Mouse (Mus musculus): ENCODE measurements around the gene Fbxl19. TPM values are rescaled to one million over a fixed set of nuclear protein-coding genes. Genes with fewer than 3 reads are reported as not detected.

The Fbxl19 gene
- polyA plus RNA-seq (2014; fragmentation: Nextera tagmentation; extraction: Ambion mirVana): 6.2 and 10.7 TPM in 2 replicates

- WGBS: 1% methylated on average over 26 of the region's 26 CpGs
- H3K4me3 ChIP-seq (ENCODE audit: low read depth, low read length): peak within 1 kb of the TSS; percentile 93
These were observed at the start of gene Fbxl19 for GRCm38 (mm10) chr7:127744366-127745045. TSS of gene Fbxl19 (plus strand) at chr7:127744543.

GRCm38 (mm10) chr7:127698986-127699385, 45.4 kb upstream of the Fbxl19 start:
- no peak overlapping the region for H3K27ac ChIP-seq (ENCODE audit: low read depth, low read length)
- WGBS: 88% methylated on average over 6 of the region's 6 CpGs

More at GRCm38 (mm10) chr7:127744366-127745045, at the start of gene Fbxl19:
- Histone ChIP-seq H3K9me3 (ENCODE audit: control insufficient read depth, low read length) (no peaks in the 10 kb centered on the region), H3K27ac (ENCODE audit: low read depth, low read length) (peak within 1 kb of the TSS; percentile 90; the same call in 1 of the 2 replicates), H3K4me2 (replicated peaks; ENCODE audit: low read depth, low read length) (peak within 1 kb of the TSS; percentile 90), H3K27me3 (ENCODE audit: control insufficient read depth, insufficient read depth, low read length) (no peaks in the 10 kb centered on the region), H3K4me1 (replicated peaks; ENCODE audit: control insufficient read depth, insufficient read depth, low read length) (no peaks in the 10 kb centered on the region; the same call in 1 of the 2 replicates), H3K9ac (ENCODE audit: low read depth, low read length) (peak within 1 kb of the TSS; percentile 60), H3K36me3 (ENCODE audit: control insufficient read depth, insufficient read depth, low read length) (no peaks in the 10 kb centered on the region)
- peak; percentile 80 for DNase-seq (ENCODE audit: low spot score)
- no peak for ATAC-seq (ENCODE audit: low FRiP score)

GRCm38 (mm10) chr7:127700712-127701331, 43.5 kb upstream of the Fbxl19 start:
- no peak for ATAC-seq (ENCODE audit: low FRiP score)
- DNase-seq (ENCODE audit: low spot score): no peak
- Histone ChIP-seq H3K27ac (ENCODE audit: low read depth, low read length) (no peak overlapping the region), H3K4me3 (ENCODE audit: low read depth, low read length) (no peak overlapping the region), H3K9me3 (ENCODE audit: control insufficient read depth, low read length) (no peaks in the 10 kb centered on the region), H3K4me2 (replicated peaks; ENCODE audit: low read depth, low read length) (no peak overlapping the region), H3K4me1 (replicated peaks; ENCODE audit: control insufficient read depth, insufficient read depth, low read length) (no peaks in the 10 kb centered on the region), H3K36me3 (ENCODE audit: control insufficient read depth, insufficient read depth, low read length) (0 out of 2 replicates have a peak, but pooled peaks cover 2% of the 10 kb centered on the region), H3K9ac (ENCODE audit: low read depth, low read length) (no peak overlapping the region), H3K27me3 (ENCODE audit: control insufficient read depth, insufficient read depth, low read length) (no peaks in the 10 kb centered on the region)
- 89% methylated on average over 3 of the region's 3 CpGs for WGBS

More at GRCm38 (mm10) chr7:127698986-127699385, 45.4 kb upstream of the Fbxl19 start:
- no peak for DNase-seq (ENCODE audit: low spot score)
- Histone ChIP-seq H3K36me3 (ENCODE audit: control insufficient read depth, insufficient read depth, low read length) (0 out of 2 replicates have a peak, but pooled peaks cover 2% of the 10 kb centered on the region), H3K4me2 (replicated peaks; ENCODE audit: low read depth, low read length) (no peak overlapping the region), H3K4me3 (ENCODE audit: low read depth, low read length) (no peak overlapping the region), H3K4me1 (replicated peaks; ENCODE audit: control insufficient read depth, insufficient read depth, low read length) (no peaks in the 10 kb centered on the region), H3K9me3 (ENCODE audit: control insufficient read depth, low read length) (no peaks in the 10 kb centered on the region), H3K9ac (ENCODE audit: low read depth, low read length) (no peak overlapping the region), H3K27me3 (ENCODE audit: control insufficient read depth, insufficient read depth, low read length) (no peaks in the 10 kb centered on the region)
- no peak for ATAC-seq (ENCODE audit: low FRiP score)

GRCm38 (mm10) chr7:127703561-127704178, 40.7 kb upstream of the Fbxl19 start:
- no peaks in the 10 kb centered on the region for H3K27me3 ChIP-seq (ENCODE audit: control insufficient read depth, insufficient read depth, low read length)
- DNase-seq (ENCODE audit: low spot score): no peak
- 91% methylated on average over 8 of the region's 8 CpGs for WGBS

GRCm38 (mm10) chr7:127704598-127704997, 39.7 kb upstream of the Fbxl19 start:
- Histone ChIP-seq H3K9me3 (ENCODE audit: control insufficient read depth, low read length) (no peaks in the 10 kb centered on the region), H3K4me2 (replicated peaks; ENCODE audit: low read depth, low read length) (no peak overlapping the region), H3K27me3 (ENCODE audit: control insufficient read depth, insufficient read depth, low read length) (no peaks in the 10 kb centered on the region), H3K36me3 (ENCODE audit: control insufficient read depth, insufficient read depth, low read length) (0 out of 2 replicates have a peak, but pooled peaks cover 6% of the 10 kb centered on the region), H3K27ac (ENCODE audit: low read depth, low read length) (no peak overlapping the region), H3K9ac (ENCODE audit: low read depth, low read length) (no peak overlapping the region), H3K4me3 (ENCODE audit: low read depth, low read length) (no peak overlapping the region), H3K4me1 (replicated peaks; ENCODE audit: control insufficient read depth, insufficient read depth, low read length) (peaks cover 7% of the 10 kb centered on the region)
- DNase-seq (ENCODE audit: low spot score) (no peak), ATAC-seq (ENCODE audit: low FRiP score) (no peak)
- WGBS: 78% methylated on average over 6 of the region's 6 CpGs

More at GRCm38 (mm10) chr7:127703561-127704178, 40.7 kb upstream of the Fbxl19 start:
- Histone ChIP-seq H3K36me3 (ENCODE audit: control insufficient read depth, insufficient read depth, low read length) (0 out of 2 replicates have a peak, but pooled peaks cover 6% of the 10 kb centered on the region), H3K9me3 (ENCODE audit: control insufficient read depth, low read length) (no peaks in the 10 kb centered on the region), H3K9ac (ENCODE audit: low read depth, low read length) (no peak overlapping the region), H3K4me3 (ENCODE audit: low read depth, low read length) (no peak overlapping the region), H3K4me2 (replicated peaks; ENCODE audit: low read depth, low read length) (no peak overlapping the region), H3K4me1 (replicated peaks; ENCODE audit: control insufficient read depth, insufficient read depth, low read length) (peaks cover 7% of the 10 kb centered on the region), H3K27ac (ENCODE audit: low read depth, low read length) (no peak overlapping the region)
- ATAC-seq (ENCODE audit: low FRiP score): no peak

- ATAC-seq (ENCODE audit: low FRiP score): no peak
These were observed 38.6 kb upstream of the Fbxl19 start for GRCm38 (mm10) chr7:127705706-127706105.

GRCm38 (mm10) chr7:127707045-127707956, 37.0 kb upstream of the Fbxl19 start:
- Histone ChIP-seq H3K4me2 (replicated peaks; ENCODE audit: low read depth, low read length) (peak overlapping the region; percentile 72), H3K36me3 (ENCODE audit: control insufficient read depth, insufficient read depth, low read length) (0 out of 2 replicates have a peak, but pooled peaks cover 4% of the 10 kb centered on the region), H3K27me3 (ENCODE audit: control insufficient read depth, insufficient read depth, low read length) (no peaks in the 10 kb centered on the region), H3K27ac (ENCODE audit: low read depth, low read length) (peak overlapping the region; percentile 97), H3K9ac (ENCODE audit: low read depth, low read length) (peak overlapping the region; percentile 79), H3K9me3 (ENCODE audit: control insufficient read depth, low read length) (no peaks in the 10 kb centered on the region), H3K4me3 (ENCODE audit: low read depth, low read length) (peak overlapping the region; percentile 75), H3K4me1 (replicated peaks; ENCODE audit: control insufficient read depth, insufficient read depth, low read length) (peaks cover 9% of the 10 kb centered on the region)
- ATAC-seq (ENCODE audit: low FRiP score) (0 out of 2 replicates have a peak, but pooled peaks have one; percentile 8), DNase-seq (ENCODE audit: low spot score) (no peak)
- WGBS: 24% methylated on average over 22 of the region's 22 CpGs

More at GRCm38 (mm10) chr7:127705706-127706105, 38.6 kb upstream of the Fbxl19 start:
- no peaks in the 10 kb centered on the region for H3K27me3 ChIP-seq (ENCODE audit: control insufficient read depth, insufficient read depth, low read length)
- no peak overlapping the region for H3K27ac ChIP-seq (ENCODE audit: low read depth, low read length)
- peaks cover 7% of the 10 kb centered on the region for H3K4me1 ChIP-seq (replicated peaks; ENCODE audit: control insufficient read depth, insufficient read depth, low read length)
- H3K36me3 ChIP-seq (ENCODE audit: control insufficient read depth, insufficient read depth, low read length): 0 out of 2 replicates have a peak, but pooled peaks cover 4% of the 10 kb centered on the region
- no peak overlapping the region for H3K9ac ChIP-seq (ENCODE audit: low read depth, low read length)
- no peak overlapping the region for H3K4me2 ChIP-seq (replicated peaks; ENCODE audit: low read depth, low read length)
- no peaks in the 10 kb centered on the region for H3K9me3 ChIP-seq (ENCODE audit: control insufficient read depth, low read length)
- WGBS: 81% methylated on average over 4 of the region's 4 CpGs
- no peak overlapping the region for H3K4me3 ChIP-seq (ENCODE audit: low read depth, low read length)
- DNase-seq (ENCODE audit: low spot score): no peak

- Histone ChIP-seq H3K27ac (ENCODE audit: low read depth, low read length) (peak overlapping the region; percentile 97), H3K4me1 (replicated peaks; ENCODE audit: control insufficient read depth, insufficient read depth, low read length) (peaks cover 13% of the 10 kb centered on the region), H3K27me3 (ENCODE audit: control insufficient read depth, insufficient read depth, low read length) (no peaks in the 10 kb centered on the region), H3K4me2 (replicated peaks; ENCODE audit: low read depth, low read length) (peak overlapping the region; percentile 72), H3K36me3 (ENCODE audit: control insufficient read depth, insufficient read depth, low read length) (0 out of 2 replicates have a peak, but pooled peaks cover 4% of the 10 kb centered on the region), H3K9me3 (ENCODE audit: control insufficient read depth, low read length) (no peaks in the 10 kb centered on the region), H3K4me3 (ENCODE audit: low read depth, low read length) (peak overlapping the region; percentile 75), H3K9ac (ENCODE audit: low read depth, low read length) (peak overlapping the region; percentile 79)
- ATAC-seq (ENCODE audit: low FRiP score) (peak; percentile 28; the same call in 1 of the 2 replicates), DNase-seq (ENCODE audit: low spot score) (no peak)
- WGBS: 0% methylated on average over 5 of the region's 5 CpGs
These were observed 36.5 kb upstream of the Fbxl19 start for GRCm38 (mm10) chr7:127707957-127708206.

All from hindbrain, embryonic 11.5 days (tissue).